Mouse (Mus musculus) cerebral cortex, adult 2 months (tissue): ENCODE measurements around the gene Chil3.

Experiments
- WGBS: fragments of 180-500 bp; shearing (Covaris S2); methylation state at CpG from one replicate; pipeline ENCODE4 v1.1.7; 2018; 5-methylcytosine and 5-hydroxymethylcytosine counted together

Chil3 gene

DNA sequence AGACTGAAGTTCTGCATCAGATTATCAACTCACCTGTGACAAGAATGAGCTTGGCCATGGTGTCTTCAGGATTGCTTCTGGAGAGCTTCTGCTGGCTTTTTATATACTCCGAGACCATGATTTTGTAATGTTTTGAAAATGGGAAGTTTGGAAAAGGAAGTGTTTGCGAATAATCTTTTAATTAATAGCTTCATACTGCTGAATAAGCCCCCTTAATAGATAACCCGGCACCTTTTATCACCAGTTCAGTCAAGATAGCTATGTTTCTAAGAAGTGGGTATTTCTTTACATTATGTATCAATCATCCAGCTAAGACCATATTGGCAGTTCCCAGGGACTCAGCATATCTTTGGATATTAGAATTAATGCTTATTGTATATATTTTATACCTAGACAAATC lies at the start of gene Chil3:
Gene Chil3 (minus strand): TSS at position 101 of the 400 bp plus-strand sequence.
- 80% methylated on average over 3 of the region's 3 CpGs for WGBS

DNA sequence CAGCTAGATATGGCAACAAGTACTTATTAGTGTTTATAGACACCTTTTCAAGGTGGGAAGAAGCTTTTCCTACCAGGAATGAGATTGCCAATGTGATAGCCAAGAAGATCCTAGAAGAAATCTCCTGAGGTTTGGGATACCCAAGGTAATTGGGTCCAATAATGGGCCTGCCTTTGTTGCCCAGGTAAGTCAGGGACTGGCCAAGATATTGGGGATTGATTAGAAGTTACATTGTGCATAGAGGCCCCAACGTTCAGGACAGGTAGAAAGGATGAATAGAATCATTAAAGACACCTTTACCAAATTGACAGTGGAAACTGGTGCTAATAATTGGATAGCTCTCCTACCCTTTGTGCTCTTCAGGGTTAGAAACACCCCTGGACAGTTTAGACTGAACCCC lies 30.7 kb upstream of the Chil3 start:
- 56% methylated on average over 1 of the region's 1 CpGs for WGBS

DNA sequence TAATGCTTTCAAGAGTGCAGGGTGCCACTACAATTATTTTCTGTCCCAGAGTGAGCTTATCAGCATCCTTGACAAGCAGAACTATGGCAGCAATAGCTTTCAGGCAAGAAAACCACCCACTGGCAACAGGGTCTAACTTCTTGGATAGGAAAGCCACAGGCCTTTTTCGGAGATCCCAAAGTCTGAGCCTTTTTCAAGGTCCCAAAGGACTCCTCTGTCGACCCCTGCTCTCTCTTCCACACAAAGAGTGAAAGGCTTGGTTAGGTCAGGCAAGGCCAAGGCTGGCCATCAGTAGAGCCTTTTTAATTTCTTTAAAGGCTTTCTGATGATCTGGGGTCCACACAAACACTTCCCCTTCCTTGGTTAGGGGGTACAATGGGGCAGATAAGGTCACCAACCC lies 29.9 kb upstream of the Chil3 start:
- WGBS, result 70% methylated on average over 2 of the region's 2 CpGs

GRCm38 (mm10) chr3:106195486-106195885 lies 28.1 kb upstream of the Chil3 start:
- WGBS, result 93% methylated on average over 12 of the region's 12 CpGs

- WGBS, result 81% methylated on average over 2 of the region's 2 CpGs
These were observed 20.6 kb upstream of the Chil3 start for GRCm38 (mm10) chr3:106187991-106188390.

DNA sequence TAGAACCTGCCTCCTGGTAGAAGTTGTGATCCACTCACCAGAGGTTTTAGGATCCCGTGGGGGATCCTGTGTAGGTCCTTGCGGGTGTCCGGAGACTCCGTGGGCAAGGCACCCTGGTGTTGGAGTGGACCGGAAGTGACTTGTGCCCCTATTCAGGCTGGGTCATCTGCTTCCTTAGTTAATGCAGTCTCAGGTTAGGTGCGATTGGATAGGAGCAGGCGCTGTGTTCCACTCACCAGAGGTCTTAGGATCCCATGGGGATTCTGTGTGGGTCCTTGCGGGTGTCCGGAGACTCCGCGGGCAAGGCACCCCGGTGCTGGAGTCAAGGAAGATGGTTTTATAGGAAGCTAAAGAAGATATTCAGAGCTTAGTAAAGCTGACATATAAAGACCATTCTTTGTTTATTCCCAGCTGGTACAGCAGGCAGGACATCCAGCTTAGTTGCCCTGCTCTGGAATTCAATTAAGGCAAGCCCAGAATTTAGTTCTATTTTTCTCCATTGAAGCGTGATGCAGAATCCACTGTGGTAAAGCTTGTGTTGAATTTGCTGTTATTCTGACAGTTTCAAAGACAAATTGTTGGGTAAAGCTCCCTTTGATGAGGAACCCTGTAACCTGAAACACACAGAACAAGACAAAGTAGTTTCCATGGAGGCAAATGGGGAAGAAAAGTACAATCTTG lies 10.3 kb upstream of the Chil3 start:
- 68% methylated on average over 13 of the region's 13 CpGs for WGBS

DNA sequence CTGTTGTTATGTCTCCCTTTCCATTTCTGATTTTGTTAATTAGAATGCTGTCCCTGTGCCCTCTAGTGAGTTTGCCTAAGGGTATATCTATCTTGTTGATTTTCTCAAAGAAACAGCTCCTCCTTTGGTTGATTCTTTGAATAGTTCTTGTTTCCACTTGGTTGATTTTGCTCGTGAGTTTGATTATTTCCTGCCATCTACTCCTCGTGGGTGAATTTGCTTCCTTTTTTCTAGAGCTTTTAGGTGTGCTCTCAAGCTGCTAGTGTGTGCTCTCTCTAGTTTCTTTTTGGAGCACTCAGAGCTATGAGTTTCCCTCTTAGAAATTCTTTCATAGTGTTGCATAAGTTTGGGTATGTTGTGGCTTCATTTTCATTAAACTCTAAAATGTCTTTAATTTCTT lies 7.6 kb upstream of the Chil3 start:
- WGBS, result 47% methylated on average over 2 of the region's 2 CpGs

DNA sequence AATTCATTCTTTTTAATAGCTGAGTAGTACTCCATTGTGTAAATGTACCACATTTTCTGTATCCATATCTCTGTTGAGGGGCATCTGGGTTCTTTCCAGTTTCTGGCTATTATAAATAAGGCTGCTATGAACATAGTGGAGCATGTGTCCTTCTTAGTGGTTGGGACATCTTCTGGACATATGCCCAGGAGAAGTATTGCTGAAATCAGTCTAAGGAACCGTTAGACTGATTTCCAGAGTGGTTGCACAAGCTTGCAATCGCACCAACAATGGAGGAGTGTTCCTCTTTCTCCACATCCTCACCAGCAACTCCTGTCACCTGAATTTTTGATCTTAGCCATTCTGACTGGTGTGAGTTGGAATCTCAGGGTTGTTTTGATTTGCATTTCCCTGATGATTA lies 5.1 kb upstream of the Chil3 start:
- 83% methylated on average over 2 of the region's 2 CpGs for WGBS

- 78% methylated on average over 1 of the region's 1 CpGs for WGBS
These were observed 3.9 kb upstream of the Chil3 start for GRCm38 (mm10) chr3:106171135-106171731.

GRCm38 (mm10) chr3:106170522-106171053 lies 3.2 kb upstream of the Chil3 start:
- 59% methylated on average over 1 of the region's 1 CpGs for WGBS

DNA sequence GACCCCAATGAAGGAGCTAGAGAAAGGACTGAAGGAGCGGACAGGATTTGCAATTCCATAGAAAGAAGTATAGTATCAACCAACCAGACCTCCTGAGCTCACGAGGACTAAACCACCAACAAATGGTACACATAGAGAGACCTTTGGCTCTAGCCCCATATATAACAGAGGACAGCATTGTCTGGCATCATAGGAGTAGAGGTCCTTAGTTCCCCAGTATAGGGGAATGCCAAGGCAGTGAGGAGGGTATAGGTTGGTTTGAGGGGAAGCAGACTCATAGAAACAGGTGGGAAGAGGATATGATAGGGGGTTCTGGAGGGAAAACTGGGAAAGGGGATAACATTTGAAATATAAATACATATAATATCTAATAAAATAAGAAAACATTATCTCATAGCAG lies 13.0 kb downstream of the Chil3 start:
- 89% methylated on average over 2 of the region's 2 CpGs for WGBS

- WGBS, result 93% methylated on average over 10 of the region's 10 CpGs
These were observed 23.3 kb downstream of the Chil3 start for GRCm38 (mm10) chr3:106144081-106144480.

- 30% methylated on average over 5 of the region's 5 CpGs for WGBS
These were observed 35.7 kb downstream of the Chil3 start for GRCm38 (mm10) chr3:106131690-106132089.

DNA sequence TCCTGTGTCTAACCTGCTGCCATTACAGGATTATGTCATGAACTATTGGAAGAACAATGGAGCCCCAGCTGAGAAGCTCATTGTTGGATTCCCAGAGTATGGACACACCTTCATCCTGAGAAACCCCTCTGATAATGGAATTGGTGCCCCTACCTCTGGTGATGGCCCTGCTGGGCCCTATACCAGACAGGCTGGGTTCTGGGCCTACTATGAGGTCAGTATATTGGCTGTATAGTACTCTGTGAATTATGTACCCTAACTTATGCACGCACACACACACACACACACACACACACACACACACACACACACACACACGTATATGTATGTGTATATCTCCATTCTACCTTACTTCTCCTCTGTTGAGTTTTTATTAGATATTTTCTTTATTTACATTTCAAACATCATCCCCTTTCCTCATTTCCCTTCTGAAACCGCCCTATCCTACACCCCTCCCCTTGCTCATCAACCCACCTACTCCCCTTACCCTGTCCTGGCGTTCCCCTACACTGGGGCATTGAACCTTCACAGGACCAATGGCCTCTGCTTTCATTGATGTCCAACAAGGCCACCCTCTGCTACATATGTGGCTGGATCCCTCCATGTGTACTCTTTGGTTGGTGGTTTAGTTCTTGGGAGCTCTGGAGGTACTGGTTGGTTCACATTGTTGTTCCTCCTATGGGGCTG lies 38.4 kb downstream of the Chil3 start:
- 80% methylated on average over 4 of the region's 4 CpGs for WGBS

DNA sequence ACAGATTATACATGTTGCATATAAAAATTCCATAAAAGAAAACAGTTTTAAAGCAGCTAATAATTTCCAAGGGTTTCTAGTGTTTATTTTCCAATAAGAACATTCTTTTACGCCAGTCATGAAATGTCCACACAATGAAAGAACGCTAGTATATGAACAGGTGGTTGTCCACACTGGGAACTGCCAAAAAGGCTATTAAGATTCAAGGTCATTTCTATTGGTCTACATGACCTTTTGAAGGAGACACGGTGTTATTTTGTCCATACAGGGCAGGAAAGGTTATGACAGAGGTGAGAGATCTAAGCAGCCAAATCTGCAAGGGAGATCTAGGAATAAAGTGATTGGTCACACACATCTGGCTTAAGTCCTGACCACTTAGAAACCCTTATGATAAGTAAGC lies 54.4 kb downstream of the Chil3 start, which contains the start of gene Chia1:
Gene Chia1 (plus strand): TSS at position 301 of the 400 bp plus-strand sequence.
- 82% methylated on average over 3 of the region's 3 CpGs for WGBS
